Mouse (Mus musculus) MEL (cell line): ENCODE measurements around the gene Rhobtb3.

ENCODE experiments used
- POLR2A ChIP-seq, 2 experiments: IDR thresholded peaks; 2 replicates each; pipeline ENCODE4 v1.6.1; 2011 to 2012; ENCODE audit warnings: low read length in 2 of 2, mild to moderate bottlenecking in 2 of 2, control low read depth in 1 of 2, improper control_type of control experiment in 1 of 2, low read depth in 1 of 2, moderate library complexity in 1 of 2; ENCODE audit not compliant: control insufficient read depth in 1 of 2, insufficient read depth in 1 of 2, poor library complexity in 1 of 2
- TAL1 ChIP-seq: IDR thresholded peaks from 2 replicates; pipeline ENCODE4 v1.6.1; 2012; ENCODE audit warnings: mild to moderate bottlenecking, inconsistent platforms, low read length, moderate library complexity, mixed read lengths
- ZC3H11A ChIP-seq: IDR thresholded peaks from 2 replicates; pipeline ENCODE4 v1.6.1; 2012; ENCODE audit warnings: low read depth, mild to moderate bottlenecking, inconsistent platforms, low read length, improper control_type of control experiment

DNA sequence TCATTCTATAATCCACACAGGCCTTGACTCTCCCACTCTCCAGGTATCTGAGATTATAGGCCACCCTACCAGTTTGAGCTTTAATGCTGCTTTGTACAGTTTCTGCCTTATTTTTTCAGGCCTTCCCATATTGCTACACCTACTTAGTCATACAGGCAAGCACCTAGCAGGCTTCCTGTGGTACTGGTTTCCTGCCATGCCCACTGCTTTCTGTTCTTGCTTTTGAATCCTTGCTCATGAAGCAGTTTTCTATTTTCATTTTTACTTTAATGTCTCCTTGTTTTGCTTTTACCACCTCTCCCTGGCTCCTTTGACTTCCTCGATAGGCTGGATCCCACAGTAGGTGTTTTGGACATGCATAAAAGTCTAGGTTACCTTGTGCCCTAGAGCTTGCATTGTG lies 118.3 kb downstream of the Rhobtb3 start:
- no peak for TF ChIP-seq ZC3H11A
- TF ChIP-seq POLR2A (IDR thresholded peaks at IDR 0.05; ENCODE audit: control insufficient read depth in 1 of 2, insufficient read depth in 1 of 2, low read depth in 1 of 2, low read length in 2 of 2, poor library complexity in 1 of 2): no peak
- no peak for TF ChIP-seq TAL1
